Mouse (Mus musculus): ENCODE results near the gene Foxj1.
"Not testable (repeated sequence)": the region's sequence is repeated elsewhere in the genome, so short reads cannot be mapped to it uniquely, and the experiment has no call there.

The Foxj1 gene

DNA sequence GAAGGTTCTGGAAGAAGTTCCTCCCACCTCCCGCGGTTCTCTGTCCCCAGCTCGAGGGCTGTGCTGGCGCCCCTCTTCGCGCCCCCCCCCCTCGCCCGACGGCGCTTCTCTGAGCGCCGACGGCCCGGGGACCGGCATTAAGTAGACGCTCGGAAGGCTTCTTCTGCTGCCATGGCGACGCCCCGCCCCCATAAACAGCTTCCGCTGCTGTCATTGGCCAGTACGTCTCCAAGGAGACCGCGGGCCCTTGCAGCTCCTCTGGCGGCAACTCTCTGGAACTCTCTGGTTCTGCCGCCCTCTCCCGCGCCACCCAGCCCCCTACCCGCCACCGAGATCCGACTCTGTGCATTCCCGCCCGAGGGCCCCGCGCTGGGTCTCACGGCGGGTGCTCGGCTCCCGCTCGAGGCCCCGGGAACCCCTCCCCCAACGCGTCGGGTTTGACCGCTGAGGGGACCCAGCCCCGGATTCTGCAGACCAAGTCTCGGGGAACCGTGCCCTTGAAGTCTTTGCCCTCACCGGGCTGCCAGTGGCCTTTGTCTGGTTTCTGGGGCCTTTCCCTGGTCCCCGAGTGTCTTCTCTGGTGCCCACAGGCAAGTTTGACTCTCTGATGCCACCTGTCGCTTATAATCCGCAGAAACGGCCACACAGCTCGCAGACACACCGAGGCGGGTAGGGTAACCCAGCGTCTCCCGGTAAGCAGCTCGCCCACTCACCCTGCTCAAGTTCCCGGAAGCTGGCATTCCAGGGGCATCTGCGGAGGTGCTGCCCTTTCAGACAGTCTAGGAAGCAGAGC lies at the start of gene Foxj1:
TSS of gene Foxj1 (minus strand) at position 156 of the 793 bp plus-strand sequence.
- DNase-seq (ENCODE audit: low spot score in 2 of 2), result peak; percentile 96 to 97

DNA sequence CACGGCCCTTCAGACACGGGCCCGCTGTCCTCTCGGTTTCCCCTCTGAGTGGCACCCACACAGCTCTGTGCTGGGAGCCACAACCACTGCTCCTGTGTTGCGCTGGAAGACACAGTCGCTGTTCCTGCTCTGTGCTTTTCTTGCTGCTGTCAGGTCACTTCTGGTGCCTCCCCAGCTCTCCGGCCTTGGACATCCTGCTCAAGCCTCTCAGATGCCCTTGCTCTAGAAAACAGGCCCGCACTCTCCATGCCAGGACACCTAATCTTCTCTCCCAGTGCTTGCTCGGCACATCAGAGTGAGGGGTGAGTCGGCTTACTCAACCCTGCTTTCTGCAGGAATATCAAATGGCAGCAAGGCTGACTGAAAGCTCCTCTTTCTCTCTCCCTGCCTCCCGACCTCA lies 49.0 kb upstream of the Foxj1 start:
- no peak for DNase-seq (ENCODE audit: low spot score in 2 of 2)

DNA sequence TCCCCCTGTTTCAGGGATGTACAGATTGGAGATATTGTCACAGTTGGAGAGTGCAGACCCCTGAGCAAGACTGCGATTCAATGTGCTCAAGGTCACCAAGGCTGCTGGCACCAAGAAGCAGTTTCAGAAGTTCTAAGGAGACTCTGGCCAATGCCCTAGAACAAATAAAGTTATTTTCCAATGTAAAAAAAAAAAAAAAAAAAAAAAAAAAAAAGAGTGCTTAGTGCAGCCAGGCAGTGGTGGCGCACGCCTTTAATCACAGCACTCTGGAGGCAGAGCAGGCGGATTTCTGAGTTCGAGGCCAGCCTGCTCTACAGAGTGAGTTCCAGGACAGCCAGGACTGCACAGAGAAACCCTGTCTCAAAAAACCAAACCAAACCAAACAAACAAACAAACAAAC lies 47.9 kb upstream of the Foxj1 start:
- DNase-seq (ENCODE audit: low spot score in 2 of 2), result not testable (repeated sequence)

DNA sequence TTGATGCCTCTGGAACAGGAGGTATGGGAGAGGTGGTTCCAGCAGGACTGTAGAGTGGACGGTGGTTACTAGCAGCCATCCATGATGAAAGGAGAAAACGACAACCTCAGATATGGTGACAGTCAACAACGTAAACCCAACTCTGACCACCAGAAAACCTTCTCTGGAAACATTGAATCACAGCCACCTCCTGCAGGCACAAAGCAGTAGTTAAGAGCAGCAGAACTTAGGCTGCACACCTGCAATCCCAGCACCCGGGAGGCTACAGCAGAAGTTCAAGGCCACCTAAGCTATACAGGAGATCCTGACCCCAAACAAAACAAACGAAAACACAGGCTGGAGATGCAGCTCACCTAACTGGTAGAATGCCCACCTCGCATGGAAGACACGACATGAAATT lies 45.6 kb upstream of the Foxj1 start:
- DNase-seq (ENCODE audit: low spot score in 2 of 2), result no peak

DNA sequence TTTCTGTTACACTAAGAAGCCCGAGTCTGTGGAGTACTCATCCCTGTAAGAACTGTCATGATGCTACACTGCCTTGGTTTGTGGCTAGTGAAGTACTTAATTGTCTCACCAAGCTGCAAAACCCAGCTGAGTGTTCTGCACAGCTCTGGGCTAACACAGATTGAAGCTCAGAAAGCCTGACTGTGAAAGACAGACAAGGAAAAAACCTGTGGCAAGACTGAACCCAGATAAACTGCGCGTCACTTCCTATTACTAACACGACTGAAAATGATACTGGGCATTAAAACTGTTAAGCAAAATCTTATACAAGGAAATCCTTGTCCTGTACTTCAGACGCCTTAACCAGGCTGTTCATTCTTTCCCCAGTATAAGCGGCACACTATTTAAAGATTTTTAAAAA lies 44.3 kb upstream of the Foxj1 start:
- DNase-seq (ENCODE audit: low spot score in 2 of 2), result no peak

DNA sequence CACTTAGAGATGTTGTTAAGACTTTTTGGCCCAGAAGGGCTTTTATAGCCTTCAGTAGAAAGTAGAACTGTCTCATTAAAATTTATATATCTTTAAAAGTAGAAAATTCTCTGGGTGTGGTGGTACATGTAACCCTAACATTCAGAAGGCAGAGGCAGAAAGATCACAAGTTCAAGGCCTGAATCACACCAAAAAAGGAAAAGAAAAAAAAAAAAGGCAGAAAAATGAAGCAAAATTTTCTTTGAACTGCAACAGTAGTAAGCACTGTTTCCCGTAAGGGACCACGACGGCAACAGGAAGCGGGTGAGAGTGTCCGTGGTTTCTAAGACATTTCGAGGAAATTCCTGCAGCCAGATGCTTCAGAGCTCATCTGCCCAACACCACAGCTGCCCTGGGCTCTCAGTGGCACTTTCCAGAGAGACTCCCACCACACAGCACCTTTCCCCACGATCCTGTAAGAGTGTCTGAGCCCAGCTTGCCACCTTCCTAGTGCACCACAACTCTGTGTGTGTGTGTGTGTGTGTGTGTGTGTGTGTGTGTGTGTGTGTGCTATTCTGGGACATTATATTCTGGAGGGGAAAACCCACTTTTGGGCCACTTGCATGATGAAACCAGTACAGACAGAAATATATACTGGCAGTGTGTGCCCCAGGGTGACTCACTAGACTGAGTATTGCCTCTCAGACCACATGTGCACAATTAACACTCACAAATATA lies 41.9 kb upstream of the Foxj1 start:
- no peak for DNase-seq (ENCODE audit: low spot score in 2 of 2)

DNA sequence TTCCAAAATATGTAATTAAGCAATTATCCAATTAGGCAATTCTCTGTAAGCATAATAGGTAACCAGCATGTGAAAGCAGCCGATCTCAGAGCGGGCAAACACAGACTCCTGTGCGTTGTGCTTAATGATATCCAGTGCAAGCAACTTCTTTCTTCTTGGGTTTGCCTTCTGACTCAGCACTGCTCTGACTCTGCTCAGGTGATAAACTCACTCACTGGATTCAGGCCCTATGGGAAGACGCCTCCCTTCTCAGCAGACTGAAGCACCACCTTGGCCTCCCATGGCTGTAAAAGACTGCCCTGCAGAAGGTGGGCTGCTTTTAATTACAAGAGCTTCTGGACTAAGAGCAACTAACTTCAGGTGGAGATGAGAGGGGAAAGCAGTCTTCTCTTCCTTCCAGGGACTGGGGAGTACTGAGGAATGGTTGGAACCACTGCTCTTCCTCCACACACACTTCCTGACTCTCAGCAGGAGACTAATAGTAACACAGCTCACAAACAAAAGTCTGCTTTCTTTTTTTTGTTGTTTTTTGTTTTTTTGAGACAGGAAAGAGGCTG lies 36.8 kb upstream of the Foxj1 start:
- no peak for DNase-seq (ENCODE audit: low spot score in 2 of 2)

DNA sequence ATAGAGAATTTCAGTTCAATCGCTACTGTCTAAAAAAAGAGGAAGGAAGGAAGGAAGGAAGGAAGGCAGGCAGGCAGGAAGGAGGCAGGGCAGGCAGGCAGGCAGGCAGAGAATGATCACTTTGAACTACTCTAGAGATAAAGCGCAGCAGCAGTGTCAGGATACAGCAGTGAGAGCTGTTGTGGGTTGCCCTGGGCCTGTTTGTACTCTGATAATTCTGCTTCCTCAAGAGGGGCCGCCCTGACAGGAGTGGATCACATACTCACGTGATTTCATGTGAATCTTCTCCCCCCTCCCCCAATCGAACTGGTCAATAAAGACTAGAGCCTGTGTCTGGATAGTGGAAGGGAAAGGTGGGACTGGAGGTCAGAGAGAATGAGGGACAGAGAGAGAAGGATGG lies 34.4 kb upstream of the Foxj1 start:
- DNase-seq (ENCODE audit: low spot score in 2 of 2), result no peak

DNA sequence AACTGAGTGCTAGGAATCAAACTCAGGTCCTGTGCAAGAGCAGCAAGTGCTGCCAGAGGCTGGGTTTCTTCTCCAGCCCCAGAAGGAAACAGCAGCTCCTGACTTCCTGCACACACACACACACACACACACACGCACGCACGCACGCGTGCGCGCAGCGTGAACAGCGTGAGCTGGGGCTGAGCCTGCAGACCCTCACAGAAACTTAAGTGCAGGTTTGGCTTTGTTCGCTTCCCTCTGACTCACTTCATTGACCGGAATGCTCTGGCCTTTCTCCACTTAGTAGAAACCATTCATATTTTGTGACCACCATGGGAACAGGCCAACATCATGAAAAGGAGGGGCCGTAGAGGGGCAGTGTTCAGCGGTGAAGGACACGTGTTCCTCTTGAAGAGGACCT lies 33.9 kb upstream of the Foxj1 start:
- DNase-seq (ENCODE audit: low spot score in 2 of 2), result no peak

DNA sequence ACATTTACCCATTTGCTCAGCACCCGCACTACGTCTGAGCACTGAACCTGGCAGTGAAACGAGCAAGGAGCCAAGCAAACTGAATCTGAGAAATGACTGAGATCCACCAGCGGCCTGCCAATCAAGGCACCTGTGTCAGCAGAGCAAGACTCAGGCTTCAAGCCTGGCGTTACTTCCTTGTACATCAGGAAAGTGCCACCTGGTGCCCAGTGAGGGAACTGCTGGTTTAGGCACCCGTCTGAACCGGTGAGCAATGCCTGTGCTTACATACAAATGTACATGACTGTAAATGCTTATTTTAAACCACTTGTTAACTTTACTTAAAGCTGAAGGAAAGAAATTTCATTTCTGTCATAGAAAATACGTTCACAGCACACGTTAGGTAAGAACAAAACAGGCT lies 32.9 kb upstream of the Foxj1 start:
- peak; percentile 56 to 71 for DNase-seq (ENCODE audit: low spot score in 2 of 2)

DNA sequence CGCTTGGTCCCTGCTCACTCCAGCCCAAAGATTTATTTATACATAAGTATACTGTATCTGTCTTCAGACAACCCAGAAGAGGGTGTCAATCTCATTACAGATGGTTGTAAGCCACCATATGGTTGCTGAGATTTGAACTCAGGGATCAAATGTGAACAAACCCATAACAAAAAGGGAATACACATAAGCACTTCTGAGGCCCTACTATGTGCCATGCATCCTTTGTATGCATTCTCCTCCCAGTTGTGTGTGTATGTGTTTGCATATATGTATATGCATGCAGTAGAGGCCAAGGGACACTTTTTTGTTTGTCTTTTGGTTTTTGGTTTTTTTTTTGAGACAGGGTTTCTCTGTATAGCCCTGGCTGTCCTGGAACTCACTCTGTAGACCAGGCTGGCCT lies 31.4 kb upstream of the Foxj1 start:
- DNase-seq (ENCODE audit: low spot score in 2 of 2), result no peak

DNA sequence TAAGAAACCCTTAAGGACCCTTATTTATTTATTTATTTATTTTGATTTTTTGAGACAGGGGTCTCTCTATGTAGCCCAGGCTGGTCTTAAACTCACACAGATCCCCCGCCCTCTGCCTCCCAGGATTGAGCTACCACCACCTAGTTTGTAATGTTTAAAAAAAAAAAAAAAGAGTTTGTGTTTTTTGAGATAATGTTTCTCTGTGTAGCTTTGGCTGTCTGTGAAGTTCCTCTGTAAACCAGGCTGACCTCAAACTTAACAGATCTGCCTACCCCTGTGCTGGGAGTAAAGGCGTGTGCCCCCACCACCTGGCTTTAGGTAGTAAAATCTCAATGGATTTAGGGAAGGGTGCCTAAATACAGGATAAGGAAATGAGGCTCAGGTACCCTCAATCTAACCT lies 30.9 kb upstream of the Foxj1 start:
- no peak for DNase-seq (ENCODE audit: low spot score in 2 of 2)

DNA sequence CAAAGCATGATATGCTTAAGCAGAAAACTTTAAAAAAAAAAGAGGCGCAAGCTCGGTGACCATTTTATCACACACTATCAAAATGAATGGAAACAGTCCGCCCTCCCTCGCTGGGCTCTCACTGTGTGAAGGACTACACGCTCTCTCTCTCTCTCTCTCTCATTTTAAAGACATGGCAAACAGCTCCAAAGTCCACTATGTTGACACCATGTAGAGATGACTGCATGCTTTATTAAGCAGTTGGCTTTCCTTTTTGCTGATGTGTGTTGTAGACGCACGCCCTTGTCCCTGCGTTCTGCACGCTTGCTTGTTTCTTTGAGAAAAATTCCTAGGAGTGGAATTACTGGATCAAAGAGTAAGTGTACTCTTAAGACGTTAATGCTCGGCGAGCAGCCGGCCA lies 30.2 kb upstream of the Foxj1 start:
- no peak for DNase-seq (ENCODE audit: low spot score in 2 of 2)

DNA sequence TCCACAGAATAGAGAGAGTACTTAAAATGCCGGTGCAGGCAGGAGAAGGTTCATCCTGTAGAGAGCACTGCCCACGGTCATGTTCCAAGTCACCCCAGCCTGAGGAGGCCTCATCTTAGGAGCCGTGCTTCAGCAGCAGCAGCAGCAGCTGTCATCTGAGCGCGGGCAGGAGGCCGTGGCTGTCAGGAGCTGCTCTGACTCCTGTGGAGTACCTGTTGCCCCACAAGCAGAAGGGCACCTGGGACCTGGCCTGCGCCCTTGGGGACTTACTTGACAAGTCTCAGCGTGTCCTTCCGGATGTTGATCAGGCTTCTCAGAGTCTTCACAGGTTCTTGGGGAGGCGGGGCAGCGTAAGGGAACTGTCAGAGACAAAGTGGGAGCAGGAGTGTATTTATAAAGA lies 26.8 kb upstream of the Foxj1 start:
- no peak for DNase-seq (ENCODE audit: low spot score in 2 of 2)

DNA sequence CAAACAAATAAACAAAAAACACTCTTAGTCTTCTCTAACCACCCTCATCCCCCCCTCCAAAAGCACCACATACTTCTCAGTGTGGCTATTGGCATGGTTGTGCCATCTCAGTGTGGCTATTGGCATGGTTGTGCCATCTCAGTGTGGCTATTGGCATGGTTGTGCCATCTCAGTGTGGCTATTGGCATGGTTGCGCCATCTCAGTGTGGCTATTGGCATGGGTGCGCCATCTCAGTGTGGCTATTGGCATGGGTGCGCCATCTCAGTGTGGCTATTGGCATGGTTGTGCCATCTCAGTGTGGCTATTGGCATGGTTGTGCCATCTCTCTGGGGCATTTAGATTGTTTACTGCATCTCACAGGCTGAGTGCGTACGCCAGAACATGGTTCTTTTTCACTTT lies 25.7 kb upstream of the Foxj1 start:
- DNase-seq (ENCODE audit: low spot score in 2 of 2), result not testable (repeated sequence)

DNA sequence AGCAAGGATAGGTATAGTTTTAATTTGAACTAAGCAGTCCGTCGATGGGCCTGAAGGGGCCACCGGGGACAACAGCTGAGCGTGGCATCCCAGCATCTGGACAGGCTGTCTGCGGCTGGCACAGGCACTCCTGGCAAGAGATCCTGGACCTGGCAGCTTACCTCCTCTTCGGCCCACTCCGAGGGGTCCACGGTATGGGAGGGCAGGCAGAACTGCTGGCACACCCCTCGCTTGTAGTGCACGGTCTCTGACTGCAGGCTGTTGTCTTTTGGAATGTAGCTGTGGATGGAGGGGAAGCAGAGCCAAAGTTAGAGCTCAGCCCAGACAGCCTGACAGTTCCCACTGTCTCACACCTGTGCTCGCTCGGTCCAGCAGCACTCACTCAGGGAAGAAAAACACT lies 24.5 kb upstream of the Foxj1 start:
- DNase-seq (ENCODE audit: low spot score in 2 of 2), result no peak

DNA sequence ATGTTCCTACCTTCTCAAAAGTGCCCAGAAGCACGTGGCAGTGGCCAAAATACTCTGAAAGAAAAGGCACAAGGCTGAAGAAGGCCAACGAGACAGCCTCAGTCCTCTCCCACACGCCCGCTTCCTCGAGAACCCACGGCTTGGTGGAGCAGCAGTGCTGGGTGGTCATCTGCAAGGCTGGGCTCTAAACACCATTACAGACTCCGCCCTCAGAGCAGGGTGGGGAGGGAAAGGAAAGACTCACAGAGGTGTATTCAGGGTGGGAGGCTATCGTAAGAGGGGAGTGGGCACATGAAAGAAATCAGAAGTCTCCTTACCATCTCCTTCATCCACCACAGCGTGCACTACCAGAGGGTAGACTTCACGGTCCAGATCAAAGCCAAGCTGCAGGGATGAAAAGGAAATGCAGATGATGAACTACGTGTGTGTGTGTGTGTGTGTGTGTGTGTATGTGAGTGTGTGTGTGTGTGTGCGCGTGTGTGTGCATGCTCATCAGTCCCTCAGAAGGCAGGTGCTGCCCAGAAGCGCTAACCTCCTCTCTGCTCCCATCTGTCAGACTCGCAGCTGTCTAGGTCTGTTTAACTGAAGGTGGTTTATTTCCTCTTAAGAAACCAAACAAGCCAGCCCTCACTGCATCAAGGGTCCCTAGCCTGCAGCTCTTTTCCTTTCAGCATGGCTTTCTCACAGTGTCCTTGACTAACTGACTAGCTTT lies 23.9 kb upstream of the Foxj1 start:
- DNase-seq (ENCODE audit: low spot score in 2 of 2), result no peak

DNA sequence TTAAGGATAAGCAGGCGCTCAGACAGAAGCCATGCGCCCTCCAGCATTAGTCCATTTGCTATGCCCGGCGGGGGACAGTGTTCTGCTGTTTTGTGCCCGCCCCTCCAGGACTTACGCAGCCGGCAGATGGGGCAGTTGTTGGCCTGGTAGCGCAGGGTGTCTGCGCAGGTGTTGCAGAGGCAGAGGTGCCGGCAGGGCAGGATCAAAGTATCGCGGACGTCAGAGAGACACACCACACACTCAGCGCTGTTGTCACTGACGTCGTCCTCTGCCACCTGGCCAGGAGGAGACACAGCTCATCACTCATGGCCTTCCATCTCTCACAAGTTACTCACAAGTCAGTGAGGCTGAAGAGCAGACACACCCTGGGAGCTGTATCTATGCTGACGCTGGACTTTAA lies 19.3 kb upstream of the Foxj1 start:
- no peak for DNase-seq (ENCODE audit: low spot score in 2 of 2)

DNA sequence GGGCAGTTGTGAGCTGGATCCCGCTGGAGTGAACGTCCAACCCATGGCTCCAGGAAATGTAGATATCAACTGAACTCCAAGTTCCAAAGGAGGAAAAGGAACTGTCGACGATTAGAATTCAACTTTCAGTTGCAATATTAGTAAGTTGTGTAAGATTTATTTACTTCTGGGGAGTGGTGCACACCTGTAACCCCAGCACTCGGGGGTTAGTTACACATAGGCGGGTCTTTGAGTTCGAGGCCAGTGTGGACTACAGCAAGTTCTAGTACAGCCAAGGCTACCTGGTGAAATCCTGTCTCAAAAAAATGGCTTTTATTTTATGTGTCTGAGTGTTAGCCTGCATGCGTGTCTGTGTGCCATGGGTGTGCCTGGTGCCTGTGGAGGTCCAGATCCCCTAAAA lies 18.3 kb upstream of the Foxj1 start:
- DNase-seq (ENCODE audit: low spot score in 2 of 2), result no peak

DNA sequence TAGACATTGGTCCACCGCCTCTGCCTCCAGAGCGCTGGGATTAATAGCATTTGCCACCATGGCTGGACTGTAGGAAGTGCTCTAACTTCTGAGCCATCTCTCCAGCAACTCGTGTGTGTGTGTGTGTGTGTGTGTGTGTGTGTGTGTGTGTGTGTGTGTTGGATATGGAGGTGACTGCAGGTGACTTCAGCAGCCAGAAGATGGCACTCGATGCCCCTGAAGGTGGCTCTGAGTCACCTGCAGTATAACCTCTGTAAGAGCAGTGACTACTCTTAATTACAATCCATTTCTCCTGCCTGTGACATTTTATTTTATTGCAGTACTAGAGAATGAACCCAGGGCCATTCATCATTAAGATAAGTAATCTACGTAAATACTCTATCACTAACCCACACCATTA lies 16.1 kb upstream of the Foxj1 start:
- DNase-seq (ENCODE audit: low spot score in 2 of 2), result no peak

DNA sequence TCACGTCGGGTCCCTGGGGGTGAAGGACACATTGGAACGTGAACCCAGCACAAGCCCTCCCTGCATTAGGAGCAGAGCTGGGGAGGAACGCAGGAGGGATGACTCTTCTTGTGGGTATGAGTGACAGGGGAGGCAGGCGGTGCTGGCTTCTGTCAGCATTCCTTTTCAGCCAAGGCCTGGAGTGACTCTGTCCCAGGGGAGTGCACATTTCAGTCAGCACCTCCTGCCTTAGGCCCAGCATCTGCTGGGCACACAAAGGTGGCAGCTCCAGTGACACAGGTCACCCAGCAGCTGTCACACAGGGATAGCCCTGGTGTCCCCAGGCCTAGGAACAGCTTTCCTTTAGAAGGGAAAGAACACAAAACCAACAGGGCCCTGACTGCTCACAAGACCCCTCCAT lies 12.8 kb upstream of the Foxj1 start:
- DNase-seq (ENCODE audit: low spot score in 2 of 2), result no peak

DNA sequence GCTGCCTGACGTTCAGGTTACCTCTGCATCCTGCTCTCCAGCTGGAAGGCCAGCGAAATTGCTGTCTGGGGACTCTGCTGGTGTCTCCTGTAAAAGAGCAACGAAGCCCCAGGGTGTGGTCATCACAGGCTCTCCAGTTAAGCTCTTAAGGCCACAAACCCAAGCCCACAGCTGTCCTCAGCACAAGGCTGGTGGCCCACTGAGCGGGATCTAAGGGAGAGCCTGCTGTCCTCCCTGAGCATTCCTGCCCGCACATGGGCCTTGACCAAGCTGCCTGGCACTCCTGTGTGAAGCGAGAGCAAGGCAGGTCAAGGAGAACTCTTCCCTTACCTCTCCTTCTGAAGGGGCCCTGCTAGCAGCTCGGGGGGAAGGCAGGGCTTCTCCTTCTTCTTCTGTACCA lies 11.8 kb upstream of the Foxj1 start:
- DNase-seq (ENCODE audit: low spot score in 2 of 2), result no peak

Data from frontal cortex, postnatal 10 days (tissue).